In genomic region chr5:134548306-134548705, GRCm38 (mm10) we compare ENCODE assay signal across 15 mouse cellular contexts. TPM values are rescaled to one million over a fixed set of nuclear protein-coding genes. Genes with fewer than 3 reads are reported as not detected.
DNase-seq lines count a peak whose midpoint lies in the region; ATAC-seq lines count a peak whose summit lies in the region.
"Had no signal": no experiment of that assay in that cellular context is flagged by ENCODE, and none has a peak within 500 bp of the region (broad histone marks: within the 10 kb centered on the region; RNA-seq: fewer than 3 reads in every experiment).

No protein-coding gene starts in this region.

- H3K27ac ChIP-seq in hindbrain, embryonic 12.5 days = no peak overlapping the region
- no peak overlapping the region for H3K27ac ChIP-seq in hindbrain, embryonic 10.5 days
- 0 out of 2 replicates have a peak overlapping the region, but pooled peaks have one; percentile 20 for H3K27ac ChIP-seq in midbrain, embryonic 12.5 days (replicated peaks)
- H3K27ac ChIP-seq in heart, embryonic 12.5 days (ENCODE audit: poor library complexity, severe bottlenecking) = no peak overlapping the region
- H3K27ac ChIP-seq: gastrocnemius, adult 2 months had no signal

- no peak for ATAC-seq in hindbrain, embryonic 12.5 days (ENCODE audit: low FRiP score)
- ATAC-seq in midbrain, embryonic 12.5 days (ENCODE audit: low FRiP score, low read depth) = no peak
- no peak for ATAC-seq in heart, embryonic 12.5 days (ENCODE audit: insufficient number of reproducible peaks, low FRiP score)
- ATAC-seq: inflammation-experienced regulatory T-cells, adult 6 months had no signal

- DNase-seq in hindbrain, embryonic 10.5 days (ENCODE audit: low spot score) = no peak
- DNase-seq in retina, postnatal 1 day = peak; percentile 46
- DNase-seq in retina, embryonic 14.5 days (ENCODE audit: low spot score) = no peak
- no peak for DNase-seq in right cerebral cortex, adult 18-20 months
- no peak for DNase-seq in c-Kit-positive CD71-positive TER-119-positive erythroid progenitor cells, embryonic 14.5 days (ENCODE audit: low spot score)
- DNase-seq: adrenal gland, postnatal 14 days; cerebellum, adult 11-12 months; embryo, embryonic 11 days; gastrocnemius, adult 2 months; lung, adult 18-20 months had no signal

- H3K4me3 ChIP-seq in hindbrain, embryonic 12.5 days = no peak overlapping the region
- no peak overlapping the region for H3K4me3 ChIP-seq in hindbrain, embryonic 10.5 days
- H3K4me3 ChIP-seq in midbrain, embryonic 12.5 days = no peak overlapping the region
- H3K4me3 ChIP-seq in heart, embryonic 12.5 days = no peak overlapping the region
- H3K4me3 ChIP-seq: gastrocnemius, adult 2 months had no signal

- WGBS in hindbrain, embryonic 12.5 days = 60% methylated on average over 5 of the region's 5 CpGs
- 53% methylated on average over 5 of the region's 5 CpGs for WGBS in hindbrain, embryonic 10.5 days
- WGBS in midbrain, embryonic 12.5 days = 54% methylated on average over 5 of the region's 5 CpGs
- 57% methylated on average over 5 of the region's 5 CpGs for WGBS in heart, embryonic 12.5 days

- no peaks in the 10 kb centered on the region for H3K9me3 ChIP-seq in hindbrain, embryonic 12.5 days (replicated peaks)
- H3K9me3 ChIP-seq in hindbrain, embryonic 10.5 days = no peaks in the 10 kb centered on the region
- no peaks in the 10 kb centered on the region for H3K9me3 ChIP-seq in midbrain, embryonic 12.5 days
- no peaks in the 10 kb centered on the region for H3K9me3 ChIP-seq in heart, embryonic 12.5 days (replicated peaks)

- no peaks in the 10 kb centered on the region for H3K36me3 ChIP-seq in hindbrain, embryonic 12.5 days
- H3K36me3 ChIP-seq in hindbrain, embryonic 10.5 days = peaks cover 16% of the 10 kb centered on the region
- H3K36me3 ChIP-seq in midbrain, embryonic 12.5 days = 0 out of 2 replicates have a peak, but pooled peaks cover 7% of the 10 kb centered on the region
- no peaks in the 10 kb centered on the region for H3K36me3 ChIP-seq in heart, embryonic 12.5 days

- no peak overlapping the region for H3K9ac ChIP-seq in hindbrain, embryonic 12.5 days
- no peak overlapping the region for H3K9ac ChIP-seq in midbrain, embryonic 12.5 days (replicated peaks)
- no peak overlapping the region for H3K9ac ChIP-seq in heart, embryonic 12.5 days

- H3K4me1 ChIP-seq in hindbrain, embryonic 12.5 days = peaks cover 64% of the 10 kb centered on the region
- H3K4me1 ChIP-seq in hindbrain, embryonic 10.5 days (replicated peaks) = peaks cover 62% of the 10 kb centered on the region
- H3K4me1 ChIP-seq in midbrain, embryonic 12.5 days = peaks cover 50% of the 10 kb centered on the region
- peaks cover 22% of the 10 kb centered on the region for H3K4me1 ChIP-seq in heart, embryonic 12.5 days (replicated peaks)

- no peaks in the 10 kb centered on the region for H3K27me3 ChIP-seq in hindbrain, embryonic 12.5 days
- 0 out of 2 replicates have a peak, but pooled peaks cover 3% of the 10 kb centered on the region for H3K27me3 ChIP-seq in hindbrain, embryonic 10.5 days (ENCODE audit: insufficient read depth, poor library complexity, severe bottlenecking)
- H3K27me3 ChIP-seq in midbrain, embryonic 12.5 days = no peaks in the 10 kb centered on the region
- H3K27me3 ChIP-seq in heart, embryonic 12.5 days (replicated peaks) = 0 out of 2 replicates have a peak, but pooled peaks cover 8% of the 10 kb centered on the region

- H3K4me2 ChIP-seq in hindbrain, embryonic 12.5 days (replicated peaks) = peak overlapping the region; percentile 2; the same call in 1 of the 2 replicates
- H3K4me2 ChIP-seq in midbrain, embryonic 12.5 days (replicated peaks) = no peak overlapping the region
- no peak overlapping the region for H3K4me2 ChIP-seq in heart, embryonic 12.5 days
- H3K4me2 ChIP-seq: heart, embryonic 11.5 days had no signal

RNA-seq across cellular contexts. Expression of gene Clip2, which starts 3.9 kb away (rescaled TPM):
- 12.6 and 13.0 TPM in 2 replicates for polyA plus RNA-seq in hindbrain, embryonic 12.5 days (2016; fragmentation: Nextera tagmentation; extraction: Ambion mirVana)
- polyA plus RNA-seq in hindbrain, embryonic 10.5 days (2016; fragmentation: Nextera tagmentation; extraction: Ambion mirVana) = 6.0 and 8.1 TPM in 2 replicates
- 11.4 and 11.9 TPM in 2 replicates for polyA plus RNA-seq in midbrain, embryonic 12.5 days (2016; fragmentation: Nextera tagmentation; extraction: Ambion mirVana)
- 2.5 and 2.7 TPM in 2 replicates for polyA plus RNA-seq in heart, embryonic 12.5 days (2016; fragmentation: Nextera tagmentation; extraction: Ambion mirVana)

RNA-seq across cellular contexts. Expression of gene Syna, which starts 11.7 kb away (rescaled TPM):
- polyA plus RNA-seq in hindbrain, embryonic 12.5 days (2016; fragmentation: Nextera tagmentation; extraction: Ambion mirVana) = 0.18 and 0.23 TPM in 2 replicates
- 0.09 and 0.12 TPM in 2 replicates for polyA plus RNA-seq in hindbrain, embryonic 10.5 days (2016; fragmentation: Nextera tagmentation; extraction: Ambion mirVana)
- polyA plus RNA-seq in midbrain, embryonic 12.5 days (2016; fragmentation: Nextera tagmentation; extraction: Ambion mirVana) = 0.13 and 0.29 TPM in 2 replicates
- not detected in 2 replicates for polyA plus RNA-seq in heart, embryonic 12.5 days (2016; fragmentation: Nextera tagmentation; extraction: Ambion mirVana)
- polyA plus RNA-seq: heart, embryonic 11.5 days had no signal

RNA-seq across cellular contexts. Expression of gene Rfc2, which starts 32.9 kb away (rescaled TPM):
- 226 and 228 TPM in 2 replicates for polyA plus RNA-seq in hindbrain, embryonic 12.5 days (2016; fragmentation: Nextera tagmentation; extraction: Ambion mirVana)
- 366 and 403 TPM in 2 replicates for polyA plus RNA-seq in hindbrain, embryonic 10.5 days (2016; fragmentation: Nextera tagmentation; extraction: Ambion mirVana)
- polyA plus RNA-seq in midbrain, embryonic 12.5 days (2016; fragmentation: Nextera tagmentation; extraction: Ambion mirVana) = 264 and 268 TPM in 2 replicates
- polyA plus RNA-seq in heart, embryonic 12.5 days (2016; fragmentation: Nextera tagmentation; extraction: Ambion mirVana) = 199 TPM in 2 replicates
